Comparison of ENCODE assay signal across 12 mouse cellular contexts in genomic region chr11:116431428-116432077, GRCm38 (mm10). TPM values are rescaled to one million over a fixed set of nuclear protein-coding genes. Genes with fewer than 3 reads are reported as not detected.
DNase-seq lines count a peak whose midpoint lies in the region; ATAC-seq and TF ChIP-seq lines count a peak whose summit lies in the region.
"Had no signal": no experiment of that assay in that cellular context is flagged by ENCODE, and none has a peak within 500 bp of the region (broad histone marks: within the 10 kb centered on the region; RNA-seq: fewer than 3 reads in every experiment).

No protein-coding gene starts in this region.

- H3K9ac ChIP-seq in midbrain, embryonic 11.5 days (ENCODE audit: low read length): no peak overlapping the region; the same call in 1 of the 2 replicates
- H3K9ac ChIP-seq in midbrain, postnatal 0 days (replicated peaks; ENCODE audit: low read length, poor library complexity, severe bottlenecking): no peak overlapping the region
- peak overlapping the region; percentile 60 for H3K9ac ChIP-seq in stomach, embryonic 16.5 days (ENCODE audit: low read length)

- WGBS in midbrain, embryonic 11.5 days: 49% methylated on average over 11 of the region's 11 CpGs
- 46% methylated on average over 11 of the region's 11 CpGs for WGBS in midbrain, postnatal 0 days
- WGBS in stomach, embryonic 16.5 days: 35% methylated on average over 11 of the region's 11 CpGs

- no peak overlapping the region for H3K4me2 ChIP-seq in midbrain, embryonic 11.5 days
- no peak overlapping the region for H3K4me2 ChIP-seq in midbrain, postnatal 0 days (ENCODE audit: low read depth, low read length, poor library complexity, severe bottlenecking)
- peak overlapping the region; percentile 45 for H3K4me2 ChIP-seq in stomach, embryonic 16.5 days (ENCODE audit: low read depth, low read length)

- no peak overlapping the region for H3K27ac ChIP-seq in midbrain, embryonic 11.5 days (ENCODE audit: low read depth, low read length)
- no peak overlapping the region for H3K27ac ChIP-seq in midbrain, postnatal 0 days (ENCODE audit: low read depth, low read length)
- H3K27ac ChIP-seq in stomach, embryonic 16.5 days (ENCODE audit: low read length): peak overlapping the region; percentile 96

- ATAC-seq in erythroblast, adult 5-6 weeks (replicated peaks; ENCODE audit: low FRiP score, poor library complexity, severe bottlenecking): no peak
- ATAC-seq in midbrain, embryonic 11.5 days (ENCODE audit: low FRiP score): no peak
- no peak for ATAC-seq in midbrain, postnatal 0 days (ENCODE audit: low FRiP score)
- no peak for ATAC-seq in stomach, embryonic 16.5 days (ENCODE audit: insufficient read depth, low FRiP score)

- H3K9me3 ChIP-seq in erythroblast, embryonic 14.5 days (ENCODE audit: control insufficient read depth, low read length): no peaks in the 10 kb centered on the region
- no peaks in the 10 kb centered on the region for H3K9me3 ChIP-seq in midbrain, embryonic 11.5 days (ENCODE audit: control insufficient read depth, low read length)
- no peaks in the 10 kb centered on the region for H3K9me3 ChIP-seq in midbrain, postnatal 0 days (ENCODE audit: low read length)
- no peaks in the 10 kb centered on the region for H3K9me3 ChIP-seq in stomach, embryonic 16.5 days (replicated peaks; ENCODE audit: control insufficient read depth, low read length)
- H3K9me3 ChIP-seq: megakaryocyte, embryonic 14.5 days had no signal

- no peak for TF ChIP-seq CTCF in midbrain, postnatal 0 days (IDR thresholded peaks at IDR 0.05)

- H3K27me3 ChIP-seq in erythroblast, embryonic 14.5 days (ENCODE audit: control insufficient read depth): no peaks in the 10 kb centered on the region
- no peaks in the 10 kb centered on the region for H3K27me3 ChIP-seq in midbrain, embryonic 11.5 days (ENCODE audit: control insufficient read depth, insufficient read depth, low read length)
- H3K27me3 ChIP-seq in midbrain, postnatal 0 days (ENCODE audit: insufficient read depth, low read length): no peaks in the 10 kb centered on the region
- no peaks in the 10 kb centered on the region for H3K27me3 ChIP-seq in stomach, embryonic 16.5 days (ENCODE audit: control insufficient read depth, insufficient read depth, low read length)
- H3K27me3 ChIP-seq: megakaryocyte, embryonic 14.5 days had no signal

- H3K4me1 ChIP-seq in erythroblast, embryonic 14.5 days (ENCODE audit: control insufficient read depth): peaks cover 70% of the 10 kb centered on the region
- H3K4me1 ChIP-seq in midbrain, embryonic 11.5 days (ENCODE audit: control insufficient read depth, insufficient read depth, low read length): peaks cover 11% of the 10 kb centered on the region
- peaks cover 10% of the 10 kb centered on the region for H3K4me1 ChIP-seq in midbrain, postnatal 0 days (ENCODE audit: insufficient read depth, low read length)
- H3K4me1 ChIP-seq in stomach, embryonic 16.5 days (ENCODE audit: control insufficient read depth, insufficient read depth, low read length): peaks cover 40% of the 10 kb centered on the region

- H3K36me3 ChIP-seq in erythroblast, embryonic 14.5 days (ENCODE audit: control insufficient read depth): peaks cover 21% of the 10 kb centered on the region
- H3K36me3 ChIP-seq in midbrain, embryonic 11.5 days (ENCODE audit: control insufficient read depth, insufficient read depth, low read length): no peaks in the 10 kb centered on the region
- no peaks in the 10 kb centered on the region for H3K36me3 ChIP-seq in midbrain, postnatal 0 days (ENCODE audit: insufficient read depth, low read length)
- no peaks in the 10 kb centered on the region for H3K36me3 ChIP-seq in stomach, embryonic 16.5 days (ENCODE audit: control insufficient read depth, insufficient read depth, low read length)

- H3K4me3 ChIP-seq in erythroblast, embryonic 14.5 days (replicated peaks): peak overlapping the region; percentile 54
- no peak overlapping the region for H3K4me3 ChIP-seq in midbrain, embryonic 11.5 days (ENCODE audit: low read depth, low read length)
- H3K4me3 ChIP-seq in midbrain, postnatal 0 days (ENCODE audit: low read depth, low read length): no peak overlapping the region
- H3K4me3 ChIP-seq in stomach, embryonic 16.5 days (replicated peaks; ENCODE audit: low read length): no peak overlapping the region

- DNase-seq in midbrain, embryonic 11.5 days (ENCODE audit: low spot score, missing footprints): peak; percentile 78
- no peak for DNase-seq in midbrain, postnatal 0 days (ENCODE audit: low spot score)
- peak; percentile 54 to 83 for DNase-seq in kidney, postnatal 25 days
- DNase-seq in thymus, postnatal 0 days (ENCODE audit: low spot score): no peak
- DNase-seq in left cerebral cortex, adult 9 months (ENCODE audit: low spot score in 2 of 2): no peak
- DNase-seq: cerebellum, adult 8-10 months; layer of hippocampus, adult 9-11 months had no signal

RNA-seq across cellular contexts. Expression of gene Ubald2, which starts 2.3 kb away (rescaled TPM):
- polyA plus RNA-seq in erythroblast, embryonic 14.5 days (2012): 377 and 469 TPM in 2 replicates
- total RNA-seq in erythroblast, adult 5-6 weeks (2015; ENCODE audit: low replicate concordance): 46.6 and 59.0 TPM in 2 replicates
- total RNA-seq in erythroblast, adult 5-6 weeks (2017; ENCODE audit: low replicate concordance): 27.0 and 41.7 TPM in 2 replicates
- 72.3 and 83.0 TPM in 2 replicates for polyA plus RNA-seq in midbrain, embryonic 11.5 days (2014; fragmentation: Nextera tagmentation; extraction: Ambion mirVana)
- 81.0 and 85.9 TPM in 2 replicates for total RNA-seq in midbrain, postnatal 0 days (2014; rRNA removed)
- 40.1 and 40.9 TPM in 2 replicates for polyA plus RNA-seq in midbrain, postnatal 0 days (2015; fragmentation: Nextera tagmentation; extraction: Ambion mirVana)
- 30.2 and 34.8 TPM in 2 replicates for polyA plus RNA-seq in stomach, embryonic 16.5 days (2015; fragmentation: Nextera tagmentation; extraction: Ambion mirVana)
- polyA plus RNA-seq in thymus, postnatal 0 days (2015; fragmentation: Nextera tagmentation; extraction: Ambion mirVana): 81.9 and 82.9 TPM in 2 replicates

RNA-seq across cellular contexts. Expression of gene Rnf157, which starts 18.7 kb away (rescaled TPM):
- 0.04 TPM in 1 of 2 replicates, not detected in the other for polyA plus RNA-seq in erythroblast, embryonic 14.5 days (2012)
- total RNA-seq in erythroblast, adult 5-6 weeks (2015; ENCODE audit: low replicate concordance): 0.63 and 1.7 TPM in 2 replicates
- total RNA-seq in erythroblast, adult 5-6 weeks (2017; ENCODE audit: low replicate concordance): 2.0 and 2.1 TPM in 2 replicates
- 17.8 and 18.1 TPM in 2 replicates for polyA plus RNA-seq in midbrain, embryonic 11.5 days (2014; fragmentation: Nextera tagmentation; extraction: Ambion mirVana)
- 113 and 138 TPM in 2 replicates for total RNA-seq in midbrain, postnatal 0 days (2014; rRNA removed)
- polyA plus RNA-seq in midbrain, postnatal 0 days (2015; fragmentation: Nextera tagmentation; extraction: Ambion mirVana): 53.7 and 57.0 TPM in 2 replicates
- polyA plus RNA-seq in stomach, embryonic 16.5 days (2015; fragmentation: Nextera tagmentation; extraction: Ambion mirVana): 5.2 TPM in 2 replicates
- 52.3 and 56.7 TPM in 2 replicates for polyA plus RNA-seq in thymus, postnatal 0 days (2015; fragmentation: Nextera tagmentation; extraction: Ambion mirVana)

RNA-seq across cellular contexts. Expression of gene Qrich2, which starts 34.5 kb away (rescaled TPM):
- polyA plus RNA-seq in erythroblast, embryonic 14.5 days (2012): 0.01 TPM in 1 of 2 replicates, not detected in the other
- not detected in 2 replicates for total RNA-seq in erythroblast, adult 5-6 weeks (2015; ENCODE audit: low replicate concordance)
- 0.17 TPM in 1 of 2 replicates, not detected in the other for total RNA-seq in erythroblast, adult 5-6 weeks (2017; ENCODE audit: low replicate concordance)
- polyA plus RNA-seq in midbrain, embryonic 11.5 days (2014; fragmentation: Nextera tagmentation; extraction: Ambion mirVana): 0.08 and 0.14 TPM in 2 replicates
- total RNA-seq in midbrain, postnatal 0 days (2014; rRNA removed): not detected in 2 replicates
- polyA plus RNA-seq in midbrain, postnatal 0 days (2015; fragmentation: Nextera tagmentation; extraction: Ambion mirVana): 0.14 and 0.15 TPM in 2 replicates
- polyA plus RNA-seq in stomach, embryonic 16.5 days (2015; fragmentation: Nextera tagmentation; extraction: Ambion mirVana): 0.20 and 0.53 TPM in 2 replicates
- polyA plus RNA-seq in thymus, postnatal 0 days (2015; fragmentation: Nextera tagmentation; extraction: Ambion mirVana): 0.05 and 0.35 TPM in 2 replicates
- total RNA-seq: gastrocnemius, adult 8-10 months had no signal

Comparison
In these comparisons a context has a peak if more than half of its experiments do, and no peak if none do; other contexts are left out.
1. DNase-seq: peak in midbrain, embryonic 11.5 days (single experiment) and kidney, postnatal 25 days (2 of 2); none in midbrain, postnatal 0 days (single experiment), thymus, postnatal 0 days (single experiment) and left cerebral cortex, adult 9 months (0 of 2).